Mouse (Mus musculus) liver, embryonic 15.5 days (tissue): Measurements from ENCODE around the gene Arfgef3. TPM values are rescaled to one million over a fixed set of nuclear protein-coding genes. Genes with fewer than 3 reads are reported as not detected.

Experiments used
- ATAC-seq: fragments of 200-750 bp; cut with Nextera tagmentation; 2 replicates; pipeline ENCODE4 v1.8.0; 2017; ENCODE audit warnings: moderate number of reproducible peaks, mild to moderate bottlenecking, moderate library complexity; ENCODE audit not compliant: insufficient read depth
- H3K27ac ChIP-seq: fragments of 300-500 bp; sonication (generic); replicated peaks from 2 replicates; pipeline ENCODE4 v1.5.1; 2015; ENCODE audit warnings: mild to moderate bottlenecking, inconsistent platforms
- H3K27me3 ChIP-seq: fragments of 300-500 bp; sonication (generic); 2 replicates; pipeline ENCODE4 v1.6.1; 2015; ENCODE audit warnings: mild to moderate bottlenecking, inconsistent platforms
- H3K36me3 ChIP-seq: fragments of 300-500 bp; sonication (generic); replicated peaks from 2 replicates; pipeline ENCODE4 v1.6.1; 2015; ENCODE audit warnings: moderate library complexity, mild to moderate bottlenecking, inconsistent platforms
- H3K4me1 ChIP-seq: fragments of 300-500 bp; sonication (generic); replicated peaks from 2 replicates; pipeline ENCODE4 v1.6.1; 2015; ENCODE audit warnings: inconsistent platforms
- H3K4me2 ChIP-seq: fragments of 300-500 bp; sonication (generic); 2 replicates; pipeline ENCODE4 v1.6.1; 2015; ENCODE audit warnings: moderate library complexity, mild to moderate bottlenecking, inconsistent platforms
- H3K4me3 ChIP-seq: fragments of 300-500 bp; sonication (generic); replicated peaks from 2 replicates; pipeline ENCODE4 v1.5.1; 2015; ENCODE audit warnings: mild to moderate bottlenecking, inconsistent platforms
- H3K9ac ChIP-seq: fragments of 300-500 bp; sonication (generic); 2 replicates; pipeline ENCODE4 v1.6.1; 2015; ENCODE audit warnings: moderate library complexity, mild to moderate bottlenecking, inconsistent platforms
- H3K9me3 ChIP-seq: fragments of 300-500 bp; sonication (generic); replicated peaks from 2 replicates; pipeline ENCODE4 v1.6.1; 2016; ENCODE audit warnings: inconsistent platforms
- WGBS: fragments of 180-500 bp; shearing (Covaris S2); methylation state at CpG from one replicate; pipeline ENCODE4 v1.1.7; 2015; ENCODE audit warnings: mixed read lengths; ENCODE audit not compliant: insufficient replicate concordance; 5-methylcytosine and 5-hydroxymethylcytosine counted together
- polyA plus RNA-seq: library from polyadenylated mRNA; unstranded; fragments of >200 nt; fragmentation: Nextera tagmentation; extraction: Ambion mirVana; gene quantifications from 2 replicates; pipeline ENCODE4 v1.2.1, GENCODE M21; 2015

The Arfgef3 gene
- polyA plus RNA-seq, 1 experiment from 2014 or later = 0.02 TPM

GRCm38 (mm10) chr10:18728548-18728947, 15.2 kb downstream of the Arfgef3 start:
- Histone ChIP-seq H3K27me3 (no peaks in the 10 kb centered on the region), H3K4me2 (no peak overlapping the region), H3K9me3 (no peaks in the 10 kb centered on the region), H3K27ac (no peak overlapping the region), H3K4me3 (no peak overlapping the region), H3K4me1 (no peaks in the 10 kb centered on the region), H3K36me3 (no peaks in the 10 kb centered on the region), H3K9ac (no peak overlapping the region)
- ATAC-seq = no peak
- WGBS = 63% methylated on average over 1 of the region's 1 CpGs

- Histone ChIP-seq H3K36me3 (no peaks in the 10 kb centered on the region), H3K4me2 (no peak overlapping the region), H3K4me3 (no peak overlapping the region), H3K9ac (no peak overlapping the region), H3K4me1 (no peaks in the 10 kb centered on the region), H3K9me3 (no peaks in the 10 kb centered on the region), H3K27me3 (no peaks in the 10 kb centered on the region), H3K27ac (no peak overlapping the region)
- WGBS = 74% methylated on average over 4 of the region's 4 CpGs
- ATAC-seq = no peak
Observed at GRCm38 (mm10) chr10:18711436-18711835, 32.3 kb downstream of the Arfgef3 start.

DNA sequence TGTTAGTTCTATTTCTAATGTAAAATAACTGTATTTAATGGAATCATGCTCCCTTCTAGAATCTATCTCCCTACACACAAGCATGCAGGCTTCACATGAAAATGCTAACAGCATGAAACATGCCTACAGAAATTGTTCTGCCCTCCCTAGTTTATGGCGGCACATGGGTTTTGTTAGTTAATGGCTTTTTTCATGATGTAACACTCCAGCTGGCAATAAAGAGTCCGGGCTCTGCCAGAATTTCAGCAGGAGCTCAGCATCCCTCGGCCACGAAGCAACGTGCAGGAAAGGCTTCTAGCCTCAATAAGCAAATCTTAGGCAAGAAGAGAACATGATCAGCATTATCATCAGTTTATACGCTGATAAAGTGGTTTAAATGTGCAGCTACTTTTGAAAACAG, 32.8 kb downstream of the Arfgef3 start:
- Histone ChIP-seq H3K36me3 (no peaks in the 10 kb centered on the region), H3K27me3 (no peaks in the 10 kb centered on the region), H3K27ac (no peak overlapping the region), H3K4me3 (no peak overlapping the region), H3K4me1 (no peaks in the 10 kb centered on the region), H3K4me2 (no peak overlapping the region), H3K9ac (no peak overlapping the region), H3K9me3 (no peaks in the 10 kb centered on the region)
- ATAC-seq = no peak
- 62% methylated on average over 6 of the region's 6 CpGs for WGBS

- Histone ChIP-seq H3K27me3 (no peaks in the 10 kb centered on the region), H3K4me3 (no peak overlapping the region), H3K4me1 (no peaks in the 10 kb centered on the region), H3K9me3 (no peaks in the 10 kb centered on the region), H3K36me3 (no peaks in the 10 kb centered on the region), H3K4me2 (no peak overlapping the region), H3K9ac (no peak overlapping the region), H3K27ac (no peak overlapping the region)
- no peak for ATAC-seq
- 64% methylated on average over 2 of the region's 2 CpGs for WGBS
Observed at GRCm38 (mm10) chr10:18709836-18710235, 33.9 kb downstream of the Arfgef3 start.

DNA sequence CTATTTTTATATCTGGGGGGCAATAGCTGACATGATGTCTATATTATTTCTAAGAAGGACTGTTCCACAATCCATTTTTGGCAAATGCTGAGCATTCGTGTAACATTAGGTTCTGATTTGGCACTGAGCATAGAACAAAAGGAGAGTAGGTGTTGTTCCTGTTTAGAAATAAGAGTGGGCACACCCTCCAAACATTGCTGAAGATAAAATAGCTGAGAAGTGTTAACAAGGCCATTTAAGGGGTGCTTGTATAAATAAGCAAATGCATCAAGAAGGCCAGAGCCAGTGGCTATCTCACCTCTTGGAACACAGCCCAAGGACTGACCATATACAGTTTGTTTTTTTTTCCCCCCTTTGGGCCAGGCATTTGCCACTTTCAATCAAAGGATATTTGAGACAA, 35.1 kb downstream of the Arfgef3 start:
- no peak overlapping the region for H3K4me2 ChIP-seq
- H3K27me3 ChIP-seq = no peaks in the 10 kb centered on the region
- H3K36me3 ChIP-seq = no peaks in the 10 kb centered on the region
- WGBS = 49% methylated on average over 1 of the region's 1 CpGs
- no peak overlapping the region for H3K4me3 ChIP-seq
- no peaks in the 10 kb centered on the region for H3K9me3 ChIP-seq
- no peaks in the 10 kb centered on the region for H3K4me1 ChIP-seq
- ATAC-seq = no peak
- H3K9ac ChIP-seq = no peak overlapping the region
- H3K27ac ChIP-seq = no peak overlapping the region

DNA sequence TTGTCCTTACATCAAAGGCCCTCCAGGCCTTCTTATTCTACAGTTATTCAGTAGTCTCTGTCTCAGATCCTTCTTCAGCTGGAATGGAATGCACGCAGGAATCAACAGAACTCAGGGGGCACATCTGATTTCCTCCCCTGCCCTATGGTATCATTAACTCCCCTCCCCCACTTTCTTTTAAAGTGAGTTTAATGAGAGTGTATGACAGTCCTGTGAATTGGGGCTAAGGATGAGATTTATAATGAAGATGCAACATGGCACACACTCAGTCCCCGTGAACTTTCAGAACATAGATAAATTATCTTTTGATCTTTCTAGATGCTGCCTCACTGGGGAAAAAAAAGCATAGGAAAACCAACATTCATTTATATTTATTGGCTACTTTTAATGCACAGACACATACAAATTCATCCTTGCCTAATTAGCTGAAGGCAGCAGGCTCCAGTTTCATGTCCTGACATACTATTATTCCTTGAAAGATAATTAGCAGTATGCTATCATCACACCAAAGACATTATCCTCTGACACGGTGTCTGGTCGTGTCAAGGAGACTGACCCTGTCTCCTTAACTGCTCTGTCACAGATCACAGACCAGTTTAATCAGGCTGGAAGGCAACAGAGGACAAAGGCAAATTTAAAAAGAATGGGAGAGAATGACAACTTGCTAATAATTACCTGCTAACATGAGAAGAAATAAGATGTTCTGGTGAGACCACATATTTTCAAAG, 39.2 kb downstream of the Arfgef3 start:
- ATAC-seq = no peak
- 64% methylated on average over 4 of the region's 4 CpGs for WGBS
- Histone ChIP-seq H3K4me2 (no peak overlapping the region), H3K27ac (no peak overlapping the region), H3K9me3 (no peaks in the 10 kb centered on the region), H3K4me3 (no peak overlapping the region), H3K9ac (no peak overlapping the region), H3K4me1 (no peaks in the 10 kb centered on the region), H3K27me3 (no peaks in the 10 kb centered on the region), H3K36me3 (no peaks in the 10 kb centered on the region)

GRCm38 (mm10) chr10:18701517-18701916, 42.2 kb downstream of the Arfgef3 start:
- Histone ChIP-seq H3K4me1 (no peaks in the 10 kb centered on the region), H3K9me3 (no peaks in the 10 kb centered on the region), H3K4me2 (no peak overlapping the region), H3K27ac (no peak overlapping the region), H3K4me3 (no peak overlapping the region), H3K36me3 (no peaks in the 10 kb centered on the region), H3K27me3 (no peaks in the 10 kb centered on the region), H3K9ac (no peak overlapping the region)
- no peak for ATAC-seq

GRCm38 (mm10) chr10:18700117-18700516, 43.6 kb downstream of the Arfgef3 start:
- H3K36me3 ChIP-seq = no peaks in the 10 kb centered on the region
- H3K27ac ChIP-seq = no peak overlapping the region
- H3K9me3 ChIP-seq = no peaks in the 10 kb centered on the region
- WGBS = 51% methylated on average over 2 of the region's 2 CpGs
- no peak overlapping the region for H3K4me3 ChIP-seq
- H3K27me3 ChIP-seq = no peaks in the 10 kb centered on the region
- no peaks in the 10 kb centered on the region for H3K4me1 ChIP-seq
- H3K4me2 ChIP-seq = no peak overlapping the region
- no peak for ATAC-seq
- H3K9ac ChIP-seq = no peak overlapping the region

DNA sequence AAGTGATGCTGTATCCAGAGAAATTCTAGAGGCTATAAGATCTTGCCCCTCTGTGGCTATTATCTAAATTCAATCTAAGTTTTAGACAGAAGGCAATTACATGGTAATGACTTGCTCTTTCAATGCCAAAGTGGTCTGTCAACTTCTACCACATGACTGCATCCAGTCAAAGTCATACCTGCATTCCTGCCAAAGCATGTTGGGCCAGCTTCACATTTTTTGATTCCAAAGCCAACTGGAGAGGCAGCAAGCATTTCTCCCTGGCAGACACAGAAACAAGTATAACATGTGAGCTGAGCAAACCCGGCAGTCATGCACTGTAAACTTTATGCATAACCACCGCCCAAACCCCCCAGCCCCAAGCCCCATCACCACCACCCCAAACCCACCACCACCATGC, 44.6 kb downstream of the Arfgef3 start:
- no peaks in the 10 kb centered on the region for H3K9me3 ChIP-seq
- no peaks in the 10 kb centered on the region for H3K36me3 ChIP-seq
- no peak for ATAC-seq
- H3K9ac ChIP-seq = no peak overlapping the region
- H3K27me3 ChIP-seq = no peaks in the 10 kb centered on the region
- no peak overlapping the region for H3K4me2 ChIP-seq
- 58% methylated on average over 2 of the region's 2 CpGs for WGBS
- H3K27ac ChIP-seq = no peak overlapping the region
- H3K4me1 ChIP-seq = no peaks in the 10 kb centered on the region
- H3K4me3 ChIP-seq = no peak overlapping the region

DNA sequence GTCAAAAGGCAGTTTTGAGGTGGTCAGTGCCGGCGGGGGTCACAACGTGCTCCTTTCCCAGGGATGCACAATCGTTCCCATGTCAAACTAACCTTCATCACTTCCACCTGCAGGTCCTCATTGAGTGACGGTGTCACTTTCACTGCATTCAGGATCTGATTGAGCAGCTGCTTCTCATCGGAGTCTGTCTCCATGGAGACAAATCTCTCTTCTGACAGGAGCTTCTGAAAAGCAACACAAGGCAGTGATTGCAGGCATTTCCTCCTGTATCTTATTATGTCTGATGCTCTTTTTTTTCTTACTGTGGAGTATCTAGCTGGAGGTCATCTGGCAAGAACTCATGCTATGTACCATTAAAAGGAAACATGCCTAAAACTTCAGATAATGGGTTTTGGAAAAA, 47.3 kb downstream of the Arfgef3 start:
- Histone ChIP-seq H3K4me2 (no peak overlapping the region), H3K9ac (no peak overlapping the region), H3K36me3 (no peaks in the 10 kb centered on the region), H3K27me3 (no peaks in the 10 kb centered on the region), H3K4me3 (no peak overlapping the region), H3K9me3 (no peaks in the 10 kb centered on the region), H3K27ac (no peak overlapping the region), H3K4me1 (no peaks in the 10 kb centered on the region)
- no peak for ATAC-seq
- 77% methylated on average over 6 of the region's 6 CpGs for WGBS

- no peaks in the 10 kb centered on the region for H3K36me3 ChIP-seq
- no peaks in the 10 kb centered on the region for H3K9me3 ChIP-seq
- no peak overlapping the region for H3K4me3 ChIP-seq
- no peak overlapping the region for H3K9ac ChIP-seq
- H3K27me3 ChIP-seq = no peaks in the 10 kb centered on the region
- no peak overlapping the region for H3K27ac ChIP-seq
- WGBS = 51% methylated on average over 2 of the region's 2 CpGs
- H3K4me1 ChIP-seq = no peaks in the 10 kb centered on the region
- no peak for ATAC-seq
- no peak overlapping the region for H3K4me2 ChIP-seq
Observed at GRCm38 (mm10) chr10:18688234-18688633, 55.5 kb downstream of the Arfgef3 start.

GRCm38 (mm10) chr10:18681385-18681954, 62.3 kb downstream of the Arfgef3 start:
- 69% methylated on average over 2 of the region's 2 CpGs for WGBS
- Histone ChIP-seq H3K4me3 (no peak overlapping the region), H3K4me1 (no peaks in the 10 kb centered on the region), H3K27ac (no peak overlapping the region), H3K27me3 (no peaks in the 10 kb centered on the region), H3K9ac (no peak overlapping the region), H3K36me3 (no peaks in the 10 kb centered on the region), H3K9me3 (no peaks in the 10 kb centered on the region), H3K4me2 (no peak overlapping the region)
- no peak for ATAC-seq
